Mouse (Mus musculus): Measurements from ENCODE around the gene Spin2d. TPM values are rescaled to one million over a fixed set of nuclear protein-coding genes. Genes with fewer than 3 reads are reported as not detected.

Gene Spin2d
- polyA plus RNA-seq (2012; rRNA removed), result not detected in 2 replicates

GRCm38 (mm10) chrX:73176889-73177288 lies at the start of gene Spin2d:
Gene Spin2d (minus strand): TSS chrX:73176989.

GRCm38 (mm10) chrX:73213819-73214564 lies 37.2 kb upstream of the Spin2d start, which contains the start of gene Xlr4b:
Gene Xlr4b (plus strand): TSS chrX:73214333.

GRCm38 (mm10) chrX:73191934-73192333 lies 15.1 kb upstream of the Spin2d start, which contains the start of gene Xlr3b:
Gene Xlr3b (plus strand): TSS chrX:73192207.

GRCm38 (mm10) chrX:73149350-73149749 lies 27.4 kb downstream of the Spin2d start, which contains the start of gene DXBay18:
Gene DXBay18 (minus strand): TSS chrX:73149450.

GRCm38 (mm10) chrX:73148496-73148895 lies 28.3 kb downstream of the Spin2d start, which contains the start of gene Xlr5b:
Gene Xlr5b (plus strand): TSS chrX:73148796.

Other genes starting within 250 kb of the Spin2d start
- gene Zfp185, start 189.7 kb downstream of the Spin2d start, polyA plus RNA-seq (2012; rRNA removed), result 0.41 and 0.63 TPM in 2 replicates
- gene Pnma5, start 139.9 kb downstream of the Spin2d start, polyA plus RNA-seq (2012; rRNA removed), result not detected in 2 replicates
- 0.05 and 0.08 TPM in 2 replicates for gene Pnma3, start 112.2 kb downstream of the Spin2d start, polyA plus RNA-seq (2012; rRNA removed)
- 0.13 TPM in 1 of 2 replicates, not detected in the other for gene Xlr4a, start 94.5 kb downstream of the Spin2d start, polyA plus RNA-seq (2012; rRNA removed)
- gene Xlr3a, start 79.9 kb downstream of the Spin2d start, polyA plus RNA-seq (2012; rRNA removed), result 0.35 TPM in 1 of 2 replicates, not detected in the other
- gene Gm14685, start 59.9 kb downstream of the Spin2d start, polyA plus RNA-seq (2012; rRNA removed), result not detected in 2 replicates
- gene Xlr5b, start 28.2 kb downstream of the Spin2d start, polyA plus RNA-seq (2012; rRNA removed), result not detected in 2 replicates
- gene DXBay18, start 27.5 kb downstream of the Spin2d start, polyA plus RNA-seq (2012; rRNA removed), result 0.06 TPM in 1 of 2 replicates, not detected in the other
- 0.26 and 0.36 TPM in 2 replicates for gene Xlr3b, start 15.2 kb upstream of the Spin2d start, polyA plus RNA-seq (2012; rRNA removed)
- gene Xlr4b, start 37.3 kb upstream of the Spin2d start, polyA plus RNA-seq (2012; rRNA removed), result 0.15 TPM in 1 of 2 replicates, not detected in the other
- gene F8a, start 51.3 kb upstream of the Spin2d start, polyA plus RNA-seq (2012; rRNA removed), result 24.4 and 26.4 TPM in 2 replicates
- gene Xlr4c, start 66.1 kb upstream of the Spin2d start, polyA plus RNA-seq (2012; rRNA removed), result not detected in 2 replicates
- not detected in 2 replicates for gene Xlr3c, start 88.4 kb upstream of the Spin2d start, polyA plus RNA-seq (2012; rRNA removed)
- not detected in 2 replicates for gene Xlr5a, start 116.0 kb upstream of the Spin2d start, polyA plus RNA-seq (2012; rRNA removed)
- not detected in 2 replicates for gene Xlr5c, start 116.0 kb upstream of the Spin2d start, polyA plus RNA-seq (2012; rRNA removed)
- gene Gm45015, start 159.9 kb upstream of the Spin2d start, polyA plus RNA-seq (2012; rRNA removed), result not detected in 2 replicates
- gene Zfp275, start 165.6 kb upstream of the Spin2d start, polyA plus RNA-seq (2012; rRNA removed), result 5.3 and 6.1 TPM in 2 replicates
- gene Gm18336, start 221.7 kb upstream of the Spin2d start, polyA plus RNA-seq (2012; rRNA removed), result not detected in 2 replicates
- 0.14 and 0.17 TPM in 2 replicates for gene Zfp92, start 234.1 kb upstream of the Spin2d start, polyA plus RNA-seq (2012; rRNA removed)

All from colon, adult 2 months (tissue).